In genomic region chr14:74602543-74602942, GRCm38 (mm10) we compare ENCODE assay signal across 9 mouse cellular contexts. TPM values are rescaled to one million over a fixed set of nuclear protein-coding genes. Genes with fewer than 3 reads are reported as not detected.
DNase-seq lines count a peak whose midpoint lies in the region; ATAC-seq and TF ChIP-seq lines count a peak whose summit lies in the region.
"Had no signal": no experiment of that assay in that cellular context is flagged by ENCODE, and none has a peak within 500 bp of the region (broad histone marks: within the 10 kb centered on the region; RNA-seq: fewer than 3 reads in every experiment).

No protein-coding gene starts in this region.

- no peak for TF ChIP-seq POLR2A in limb, embryonic 14.5 days (IDR thresholded peaks at IDR 0.05; ENCODE audit: borderline replicate concordance, extremely low read depth, insufficient read depth, insufficient read length)

- DNase-seq in midbrain, embryonic 10.5 days (ENCODE audit: low spot score), result peak; percentile 39
- peak; percentile 28 for DNase-seq in adrenal gland, adult 8-10 months
- peak; percentile 39 for DNase-seq in embryonic facial prominence, embryonic 14.5 days (ENCODE audit: low spot score)
- DNase-seq in kidney, adult 9 months, result peak; percentile 62
- peak; percentile 67 for DNase-seq in limb, embryonic 14.5 days (ENCODE audit: low spot score)
- peak; percentile 11 for DNase-seq in retina, postnatal 7 days (ENCODE audit: low read depth, low spot score)

- WGBS in midbrain, embryonic 10.5 days, result 65% methylated on average over 7 of the region's 7 CpGs
- 58% methylated on average over 7 of the region's 7 CpGs for WGBS in midbrain, embryonic 16.5 days
- WGBS in embryonic facial prominence, embryonic 14.5 days, result 58% methylated on average over 7 of the region's 7 CpGs
- 50% methylated on average over 7 of the region's 7 CpGs for WGBS in limb, embryonic 14.5 days

- H3K9me3 ChIP-seq in midbrain, embryonic 10.5 days (replicated peaks), result no peaks in the 10 kb centered on the region
- H3K9me3 ChIP-seq in midbrain, embryonic 16.5 days (replicated peaks; ENCODE audit: control insufficient read depth, low read length, poor library complexity, severe bottlenecking), result no peaks in the 10 kb centered on the region
- H3K9me3 ChIP-seq in embryonic facial prominence, embryonic 14.5 days (ENCODE audit: control insufficient read depth, low read length), result no peaks in the 10 kb centered on the region
- no peaks in the 10 kb centered on the region for H3K9me3 ChIP-seq in limb, embryonic 14.5 days (ENCODE audit: control insufficient read depth, low read length)
- H3K9me3 ChIP-seq: heart, embryonic 13.5 days had no signal

- no peak for ATAC-seq in midbrain, embryonic 16.5 days
- ATAC-seq in embryonic facial prominence, embryonic 14.5 days (ENCODE audit: low read depth), result no peak
- ATAC-seq in limb, embryonic 14.5 days (ENCODE audit: low FRiP score, low read depth), result no peak
- no peak for ATAC-seq in monocyte, adult 5-6 weeks (replicated peaks; ENCODE audit: insufficient number of reproducible peaks, low FRiP score, low TSS enrichment, poor library complexity, severe bottlenecking)

- H3K4me1 ChIP-seq in midbrain, embryonic 10.5 days, result no peaks in the 10 kb centered on the region
- no peaks in the 10 kb centered on the region for H3K4me1 ChIP-seq in midbrain, embryonic 16.5 days (ENCODE audit: control insufficient read depth, insufficient read depth, low read length)
- H3K4me1 ChIP-seq in embryonic facial prominence, embryonic 14.5 days (ENCODE audit: control insufficient read depth, insufficient read depth, low read length), result no peaks in the 10 kb centered on the region
- 0 out of 2 replicates have a peak, but pooled peaks cover 4% of the 10 kb centered on the region for H3K4me1 ChIP-seq in limb, embryonic 14.5 days (ENCODE audit: control insufficient read depth, insufficient read depth, low read length)
- H3K4me1 ChIP-seq: heart, embryonic 13.5 days had no signal

- no peaks in the 10 kb centered on the region for H3K27me3 ChIP-seq in midbrain, embryonic 10.5 days (ENCODE audit: low read depth, poor library complexity, severe bottlenecking)
- H3K27me3 ChIP-seq in midbrain, embryonic 16.5 days (ENCODE audit: control insufficient read depth, insufficient read depth, low read depth, low read length), result no peaks in the 10 kb centered on the region
- H3K27me3 ChIP-seq in embryonic facial prominence, embryonic 14.5 days (replicated peaks; ENCODE audit: control insufficient read depth, insufficient read depth, low read length), result no peaks in the 10 kb centered on the region
- H3K27me3 ChIP-seq in limb, embryonic 14.5 days (ENCODE audit: control insufficient read depth, insufficient read depth, low read length), result no peaks in the 10 kb centered on the region
- H3K27me3 ChIP-seq: heart, embryonic 13.5 days had no signal

- H3K4me2 ChIP-seq in midbrain, embryonic 16.5 days (ENCODE audit: low read length), result no peak overlapping the region
- H3K4me2 ChIP-seq in embryonic facial prominence, embryonic 14.5 days (ENCODE audit: low read depth, low read length), result no peak overlapping the region
- H3K4me2 ChIP-seq in limb, embryonic 14.5 days (replicated peaks; ENCODE audit: low read depth, low read length, severe bottlenecking), result no peak overlapping the region
- H3K4me2 ChIP-seq: heart, embryonic 13.5 days had no signal

- no peaks in the 10 kb centered on the region for H3K36me3 ChIP-seq in midbrain, embryonic 10.5 days
- H3K36me3 ChIP-seq in midbrain, embryonic 16.5 days (ENCODE audit: control insufficient read depth, insufficient read depth, low read length), result no peaks in the 10 kb centered on the region
- H3K36me3 ChIP-seq in embryonic facial prominence, embryonic 14.5 days (ENCODE audit: control insufficient read depth, insufficient read depth, low read length), result no peaks in the 10 kb centered on the region
- no peaks in the 10 kb centered on the region for H3K36me3 ChIP-seq in limb, embryonic 14.5 days (ENCODE audit: control insufficient read depth, insufficient read depth, low read length)
- H3K36me3 ChIP-seq: heart, embryonic 13.5 days had no signal

- H3K27ac ChIP-seq in midbrain, embryonic 10.5 days (replicated peaks), result no peak overlapping the region
- H3K27ac ChIP-seq in midbrain, embryonic 16.5 days (ENCODE audit: low read length), result no peak overlapping the region
- H3K27ac ChIP-seq in embryonic facial prominence, embryonic 14.5 days (replicated peaks; ENCODE audit: low read depth, low read length), result no peak overlapping the region
- H3K27ac ChIP-seq in limb, embryonic 14.5 days (replicated peaks; ENCODE audit: low read depth, low read length), result no peak overlapping the region
- H3K27ac ChIP-seq: heart, embryonic 13.5 days had no signal

- no peak overlapping the region for H3K4me3 ChIP-seq in midbrain, embryonic 10.5 days
- no peak overlapping the region for H3K4me3 ChIP-seq in midbrain, embryonic 16.5 days (ENCODE audit: low read depth, low read length)
- H3K4me3 ChIP-seq in embryonic facial prominence, embryonic 14.5 days (ENCODE audit: low read depth, low read length), result no peak overlapping the region
- H3K4me3 ChIP-seq in limb, embryonic 14.5 days (replicated peaks; ENCODE audit: low read length), result no peak overlapping the region
- H3K4me3 ChIP-seq: heart, embryonic 13.5 days had no signal

- no peak overlapping the region for H3K9ac ChIP-seq in midbrain, embryonic 16.5 days (ENCODE audit: low read depth, low read length)
- no peak overlapping the region for H3K9ac ChIP-seq in embryonic facial prominence, embryonic 14.5 days (ENCODE audit: low read depth, low read length)
- H3K9ac ChIP-seq in limb, embryonic 14.5 days (ENCODE audit: low read depth, low read length, severe bottlenecking), result no peak overlapping the region
- H3K9ac ChIP-seq: heart, embryonic 13.5 days had no signal

RNA-seq across cellular contexts. Expression of gene Htr2a, which starts 38.1 kb away (rescaled TPM):
- 0.20 and 0.42 TPM in 2 replicates for polyA plus RNA-seq in midbrain, embryonic 10.5 days (2016; fragmentation: Nextera tagmentation; extraction: Ambion mirVana)
- polyA plus RNA-seq in midbrain, embryonic 16.5 days (2015; fragmentation: Nextera tagmentation; extraction: Ambion mirVana), result 2.5 and 3.5 TPM in 2 replicates
- total RNA-seq in adrenal gland, adult 8-10 months (2022), result under 1 TPM; 0.06 to 0.22 (median 0.11) TPM
- polyA plus RNA-seq in embryonic facial prominence, embryonic 14.5 days (2014; fragmentation: Nextera tagmentation; extraction: Ambion mirVana), result 1.0 and 1.1 TPM in 2 replicates
- 1.2 and 1.6 TPM in 2 replicates for polyA plus RNA-seq in limb, embryonic 14.5 days (2012; rRNA removed)
- 1.4 and 1.8 TPM in 2 replicates for polyA plus RNA-seq in limb, embryonic 14.5 days (2014; fragmentation: Nextera tagmentation; extraction: Ambion mirVana)
- total RNA-seq in monocyte, adult 5-6 weeks (2017), result 0.10 TPM in 1 of 3 replicates, not detected in the others

Comparison
In these comparisons a context has a peak if more than half of its experiments do, and no peak if none do; other contexts are left out.
1. DNase-seq: peak in every context shown above with its lines; median percentile 67 in limb, embryonic 14.5 days; 62 in kidney, adult 9 months; 39 in midbrain, embryonic 10.5 days; 39 in embryonic facial prominence, embryonic 14.5 days; 28 in adrenal gland, adult 8-10 months; 11 in retina, postnatal 7 days.